Mouse (Mus musculus) megakaryocyte, embryonic 14.5 days (primary cell): Measurements from ENCODE around the gene Nlrc3.

Experiments
- FLI1 ChIP-seq: IDR thresholded peaks from 2 replicates; pipeline ENCODE4 v1.6.1; 2012; ENCODE audit warnings: low read length, inconsistent platforms, mixed read lengths
- GATA1 ChIP-seq: IDR thresholded peaks from 3 replicates; pipeline ENCODE4 v1.6.1; 2012; ENCODE audit warnings: mixed read lengths, low read length, inconsistent platforms, borderline replicate concordance

DNA sequence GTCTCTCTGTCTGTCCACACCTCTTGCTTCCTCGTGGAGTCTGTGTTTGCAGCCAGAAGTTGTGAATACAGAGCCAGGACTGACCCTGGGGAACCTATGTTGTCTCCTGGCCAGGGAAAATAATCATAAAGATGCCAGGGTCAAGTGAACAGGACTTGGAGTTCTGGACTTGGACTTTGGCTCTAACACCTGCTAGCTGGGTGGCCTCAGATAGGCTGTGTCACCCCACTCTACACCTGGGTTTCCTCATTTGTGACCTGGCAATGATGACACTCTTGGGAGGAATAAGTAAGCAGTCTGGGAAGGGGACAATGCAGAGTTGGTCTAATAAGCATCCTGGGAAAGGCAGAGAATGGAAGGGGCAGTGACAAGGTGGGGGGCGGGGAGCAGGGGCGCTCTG, 10.9 kb downstream of the Nlrc3 start:
- TF ChIP-seq GATA1 (no peak), FLI1 (no peak)
